Mouse (Mus musculus) forebrain, embryonic 16.5 days (tissue): Measurements from ENCODE around the gene Ifnlr1. TPM values are rescaled to one million over a fixed set of nuclear protein-coding genes. Genes with fewer than 3 reads are reported as not detected.

Experiments
- ATAC-seq: fragments of 200-750 bp; cut with Nextera tagmentation; 2 replicates; pipeline ENCODE4 v1.8.0; 2017; ENCODE audit warnings: mild to moderate bottlenecking, moderate library complexity
- H3K27ac ChIP-seq: fragments of 300-500 bp; sonication (generic); 2 replicates; pipeline ENCODE4 v1.5.1; 2014; ENCODE audit warnings: low read length, control low read depth
- H3K27me3 ChIP-seq: fragments of 300-500 bp; sonication (generic); replicated peaks from 2 replicates; pipeline ENCODE4 v1.6.1; 2014; ENCODE audit warnings: low read length; ENCODE audit not compliant: control insufficient read depth, insufficient read depth
- H3K36me3 ChIP-seq: fragments of 300-500 bp; sonication (generic); 2 replicates; pipeline ENCODE4 v1.6.1; 2014; ENCODE audit not compliant: control insufficient read depth, insufficient read depth
- H3K4me1 ChIP-seq: fragments of 300-500 bp; sonication (generic); replicated peaks from 2 replicates; pipeline ENCODE4 v1.6.1; 2014; ENCODE audit warnings: low read length; ENCODE audit not compliant: control insufficient read depth, insufficient read depth
- H3K4me2 ChIP-seq: fragments of 300-500 bp; sonication (generic); 2 replicates; pipeline ENCODE4 v1.6.1; 2014; ENCODE audit warnings: mild to moderate bottlenecking, low read length, control low read depth
- H3K4me3 ChIP-seq: fragments of 300-500 bp; sonication (generic); replicated peaks from 2 replicates; pipeline ENCODE4 v1.5.1; 2014; ENCODE audit warnings: mild to moderate bottlenecking, low read length, control low read depth
- H3K9ac ChIP-seq: fragments of 300-500 bp; sonication (generic); replicated peaks from 2 replicates; pipeline ENCODE4 v1.6.1; 2014; ENCODE audit warnings: low read depth, low read length, control low read depth
- H3K9me3 ChIP-seq: fragments of 300-500 bp; sonication (generic); 2 replicates; pipeline ENCODE4 v1.6.1; 2016; ENCODE audit warnings: low read length; ENCODE audit not compliant: control insufficient read depth
- WGBS: fragments of 180-500 bp; shearing (Covaris S2); extraction: QIAGEN DNeasy Blood & Tissue Kit; methylation state at CpG from one replicate; pipeline ENCODE4 v1.1.7; 2014; 5-methylcytosine and 5-hydroxymethylcytosine counted together
- polyA plus RNA-seq: library from polyadenylated mRNA; unstranded; fragments of >200 nt; fragmentation: Nextera tagmentation; extraction: Ambion mirVana; gene quantifications from 2 replicates; pipeline ENCODE4 v1.2.1, GENCODE M21; 2015

The Ifnlr1 gene
- polyA plus RNA-seq, 1 experiment from 2014 or later: 0.18 TPM

DNA sequence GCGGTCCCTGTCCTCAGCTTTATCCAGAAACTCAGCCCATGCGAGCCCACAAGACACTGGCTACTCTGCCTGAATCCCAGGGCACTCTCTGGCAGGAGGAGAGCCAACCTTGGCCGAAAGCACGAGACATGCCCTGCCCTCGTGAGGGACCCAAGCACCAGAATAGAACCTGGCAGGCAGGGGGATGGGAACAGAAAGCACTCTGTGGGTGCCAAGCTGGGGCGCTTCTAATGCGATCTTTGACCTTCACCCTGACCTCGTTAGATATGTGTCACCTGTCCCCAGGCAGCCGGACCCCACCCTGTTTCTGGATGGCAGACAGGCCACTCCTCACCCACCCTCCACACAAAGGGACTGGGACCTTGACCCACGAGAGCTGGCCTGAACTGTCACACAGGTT, 59.5 kb downstream of the Ifnlr1 start:
- H3K4me2 ChIP-seq: no peak overlapping the region
- no peak overlapping the region for H3K4me3 ChIP-seq
- no peaks in the 10 kb centered on the region for H3K27me3 ChIP-seq
- WGBS: 78% methylated on average over 10 of the region's 10 CpGs
- H3K9ac ChIP-seq: no peak overlapping the region
- no peak for ATAC-seq
- no peaks in the 10 kb centered on the region for H3K4me1 ChIP-seq
- no peak overlapping the region for H3K27ac ChIP-seq
- H3K36me3 ChIP-seq: no peaks in the 10 kb centered on the region
- no peaks in the 10 kb centered on the region for H3K9me3 ChIP-seq

DNA sequence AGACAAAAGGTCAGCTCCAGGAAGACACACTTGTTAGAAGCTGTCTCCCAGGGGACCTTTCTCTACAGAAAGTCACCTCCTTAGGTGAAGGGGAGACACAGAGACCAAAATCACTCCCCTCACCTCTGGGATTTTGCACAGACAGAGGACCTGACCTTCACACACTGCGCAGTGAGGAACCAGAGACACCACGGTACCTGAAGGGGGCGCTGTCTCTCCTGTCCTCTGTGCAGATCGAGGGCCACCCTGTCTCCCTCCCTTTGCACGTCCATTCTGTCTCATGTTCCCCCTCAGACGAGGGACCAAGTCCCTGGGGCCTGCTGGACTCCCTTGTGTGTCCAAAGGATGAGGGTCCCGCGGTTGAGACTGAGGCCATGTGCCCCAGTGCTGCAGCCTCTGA, 64.8 kb downstream of the Ifnlr1 start:
- 77% methylated on average over 8 of the region's 8 CpGs for WGBS
- no peaks in the 10 kb centered on the region for H3K9me3 ChIP-seq
- no peaks in the 10 kb centered on the region for H3K36me3 ChIP-seq
- H3K4me3 ChIP-seq: no peak overlapping the region
- no peaks in the 10 kb centered on the region for H3K4me1 ChIP-seq
- no peak overlapping the region for H3K9ac ChIP-seq
- H3K27me3 ChIP-seq: no peaks in the 10 kb centered on the region
- no peak overlapping the region for H3K4me2 ChIP-seq
- no peak overlapping the region for H3K27ac ChIP-seq
- ATAC-seq: no peak

DNA sequence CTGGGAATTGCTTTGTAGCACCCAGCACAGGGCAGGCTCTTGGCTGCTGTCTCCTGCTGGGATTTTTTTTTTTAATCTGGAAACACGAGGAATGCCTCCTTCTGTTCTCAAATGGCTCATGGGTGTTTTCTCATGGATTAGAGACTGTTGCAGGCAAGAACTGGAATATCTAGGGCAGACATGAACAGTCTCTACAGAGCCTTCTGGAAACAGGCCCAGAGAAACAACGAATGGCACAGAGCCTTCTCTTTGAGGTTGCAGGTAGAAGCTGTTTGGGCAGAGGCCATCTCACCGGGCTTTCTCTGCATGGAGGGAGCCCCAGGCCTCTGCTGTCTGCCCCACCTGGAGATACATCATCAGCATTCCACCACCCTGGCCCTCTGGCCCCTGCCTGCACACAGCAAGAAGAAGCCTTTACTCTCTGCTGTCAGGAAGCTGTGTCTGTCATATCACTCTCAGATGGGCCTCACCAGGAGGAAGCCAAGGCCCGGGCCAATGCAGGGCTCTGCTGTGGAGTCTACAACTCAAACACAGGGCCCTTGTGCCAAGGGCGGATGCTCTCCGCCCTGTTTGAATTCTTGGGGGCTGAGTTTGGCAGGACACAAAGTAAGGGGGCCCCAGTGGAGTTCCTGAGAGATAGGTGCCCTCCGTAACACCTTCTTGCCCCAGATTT, 66.2 kb downstream of the Ifnlr1 start:
- Histone ChIP-seq H3K9me3 (no peaks in the 10 kb centered on the region), H3K36me3 (no peaks in the 10 kb centered on the region), H3K27ac (no peak overlapping the region), H3K4me3 (no peak overlapping the region), H3K4me2 (no peak overlapping the region), H3K9ac (no peak overlapping the region), H3K4me1 (no peaks in the 10 kb centered on the region), H3K27me3 (no peaks in the 10 kb centered on the region)
- no peak for ATAC-seq
- WGBS: 75% methylated on average over 7 of the region's 7 CpGs

DNA sequence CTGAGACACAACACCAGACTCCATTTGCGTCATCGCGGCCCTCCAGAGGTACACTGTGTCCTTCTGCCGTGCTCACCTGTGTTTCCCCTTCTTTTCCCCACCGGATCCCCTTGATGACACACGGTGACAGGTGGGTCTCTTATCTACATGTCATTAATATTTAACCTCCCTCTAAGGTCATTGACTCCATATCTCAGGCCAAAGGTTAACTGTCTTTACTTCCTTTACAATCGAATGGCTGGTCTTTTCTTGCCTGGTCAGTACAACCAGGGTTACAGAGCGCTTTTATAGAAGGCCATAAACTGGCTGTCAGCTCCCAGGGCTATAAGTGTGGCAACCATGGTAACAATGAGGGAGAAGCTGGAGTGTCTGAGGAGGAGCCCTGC, 66.7 kb downstream of the Ifnlr1 start:
- H3K27ac ChIP-seq: no peak overlapping the region
- ATAC-seq: no peak
- WGBS: 96% methylated on average over 8 of the region's 8 CpGs
- H3K36me3 ChIP-seq: no peaks in the 10 kb centered on the region
- H3K4me3 ChIP-seq: no peak overlapping the region
- H3K9ac ChIP-seq: no peak overlapping the region
- no peak overlapping the region for H3K4me2 ChIP-seq
- H3K27me3 ChIP-seq: no peaks in the 10 kb centered on the region
- no peaks in the 10 kb centered on the region for H3K4me1 ChIP-seq
- no peaks in the 10 kb centered on the region for H3K9me3 ChIP-seq

Other genes with a start within 250 kb of the Ifnlr1 start
- 0.14 TPM in 1 of 2 replicates, not detected in the other for gene Stpg1, start 191.5 kb upstream of the Ifnlr1 start, polyA plus RNA-seq
- 5.9 and 6.1 TPM in 2 replicates for gene Nipal3, start 191.2 kb upstream of the Ifnlr1 start, polyA plus RNA-seq
- 0.39 and 0.60 TPM in 2 replicates for gene Grhl3, start 112.7 kb upstream of the Ifnlr1 start, polyA plus RNA-seq
- not detected in 2 replicates for gene Il22ra1, start 41.9 kb downstream of the Ifnlr1 start, polyA plus RNA-seq
- gene Myom3, start 73.4 kb downstream of the Ifnlr1 start, polyA plus RNA-seq: 0.29 and 0.34 TPM in 2 replicates
- 253 and 294 TPM in 2 replicates for gene Srsf10, start 169.5 kb downstream of the Ifnlr1 start, polyA plus RNA-seq
- gene Pnrc2, start 187.6 kb downstream of the Ifnlr1 start, polyA plus RNA-seq: 120 and 140 TPM in 2 replicates
- gene Cnr2, start 209.1 kb downstream of the Ifnlr1 start, polyA plus RNA-seq: 0.12 TPM in 1 of 2 replicates, not detected in the other
- 52.9 and 58.8 TPM in 2 replicates for gene Fuca1, start 234.4 kb downstream of the Ifnlr1 start, polyA plus RNA-seq